Comparison of ENCODE assay signal across 10 mouse cellular contexts in the genomic region with DNA sequence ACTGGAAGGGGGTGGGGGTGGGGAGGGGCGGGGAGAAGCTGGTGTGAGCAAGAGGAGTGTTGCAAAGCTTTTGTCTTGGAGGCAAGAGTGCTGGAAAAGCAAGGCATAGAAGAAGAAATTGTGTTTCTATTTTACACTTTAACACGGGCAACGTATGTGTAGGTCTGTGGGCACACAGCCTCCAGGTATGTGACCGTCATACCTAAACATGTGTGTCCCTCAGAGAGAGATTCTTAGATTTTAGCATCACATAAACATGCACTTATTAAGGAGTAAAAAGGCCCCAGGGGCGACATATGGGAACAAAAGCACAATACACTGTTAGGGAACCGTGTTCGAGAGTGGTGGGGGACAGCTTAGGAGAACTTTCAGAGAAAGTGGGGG.
DNase-seq lines count a peak whose midpoint lies in the region; ATAC-seq lines count a peak whose summit lies in the region.
"Had no signal": no experiment of that assay in that cellular context is flagged by ENCODE, and none has a peak within 500 bp of the region (broad histone marks: within the 10 kb centered on the region; RNA-seq: fewer than 3 reads in every experiment).

No protein-coding gene starts in this region.

- H3K36me3 ChIP-seq in heart, embryonic 12.5 days = no peaks in the 10 kb centered on the region
- H3K36me3 ChIP-seq in lung, embryonic 16.5 days (ENCODE audit: control insufficient read depth, insufficient read depth, low read length) = no peaks in the 10 kb centered on the region
- H3K36me3 ChIP-seq in limb, embryonic 12.5 days = no peaks in the 10 kb centered on the region
- H3K36me3 ChIP-seq in stomach, embryonic 15.5 days = no peaks in the 10 kb centered on the region

- 66% methylated on average over 7 of the region's 7 CpGs for WGBS in heart, embryonic 12.5 days
- 50% methylated on average over 7 of the region's 7 CpGs for WGBS in lung, embryonic 16.5 days
- 38% methylated on average over 7 of the region's 7 CpGs for WGBS in limb, embryonic 12.5 days
- WGBS in stomach, embryonic 15.5 days = 54% methylated on average over 7 of the region's 7 CpGs

- intact Hi-C loops in heart, postnatal 14 days (cut with DNase I) = loop anchor here (5.0 to 10.0 kb wide), 2 partner anchors 253 to 489 kb away; partner anchors contain the start of gene Igfbp5
- intact Hi-C loops in left cerebral cortex, postnatal 4 days (cut with DNase I) = no loop called here

- H3K9ac ChIP-seq in heart, embryonic 12.5 days = no peak overlapping the region
- 0 out of 2 replicates have a peak overlapping the region, but pooled peaks have one; percentile 0 for H3K9ac ChIP-seq in lung, embryonic 16.5 days (ENCODE audit: low read length)
- no peak overlapping the region for H3K9ac ChIP-seq in limb, embryonic 12.5 days (replicated peaks)
- H3K9ac ChIP-seq in stomach, embryonic 15.5 days = no peak overlapping the region

- H3K4me1 ChIP-seq in heart, embryonic 12.5 days (replicated peaks) = peaks cover 76% of the 10 kb centered on the region
- peaks cover 39% of the 10 kb centered on the region for H3K4me1 ChIP-seq in lung, embryonic 16.5 days (replicated peaks; ENCODE audit: control insufficient read depth, insufficient read depth, low read length)
- H3K4me1 ChIP-seq in limb, embryonic 12.5 days (replicated peaks) = peaks cover 41% of the 10 kb centered on the region
- peaks cover 36% of the 10 kb centered on the region for H3K4me1 ChIP-seq in stomach, embryonic 15.5 days

- ATAC-seq in heart, embryonic 12.5 days (ENCODE audit: insufficient number of reproducible peaks, low FRiP score) = no peak
- ATAC-seq in lung, embryonic 16.5 days (ENCODE audit: low read depth) = no peak
- ATAC-seq in limb, embryonic 12.5 days (ENCODE audit: insufficient number of reproducible peaks, insufficient read depth, low FRiP score, low TSS enrichment, low read depth) = no peak
- ATAC-seq in stomach, embryonic 15.5 days (ENCODE audit: insufficient read depth, low FRiP score, low read depth) = no peak

- DNase-seq in heart, postnatal 14 days = no peak
- DNase-seq in lung, postnatal 4 days = no peak
- DNase-seq in thymus, adult 18-20 months = no peak
- DNase-seq in left cerebral cortex, postnatal 4 days = no peak
- DNase-seq: thymus, adult 2 months had no signal

- no peaks in the 10 kb centered on the region for H3K27me3 ChIP-seq in heart, embryonic 12.5 days (replicated peaks)
- no peaks in the 10 kb centered on the region for H3K27me3 ChIP-seq in lung, embryonic 16.5 days (ENCODE audit: control insufficient read depth, insufficient read depth, low read depth, low read length)
- H3K27me3 ChIP-seq in limb, embryonic 12.5 days = no peaks in the 10 kb centered on the region
- no peaks in the 10 kb centered on the region for H3K27me3 ChIP-seq in stomach, embryonic 15.5 days (replicated peaks)

- no peaks in the 10 kb centered on the region for H3K9me3 ChIP-seq in heart, embryonic 12.5 days (replicated peaks)
- no peaks in the 10 kb centered on the region for H3K9me3 ChIP-seq in lung, embryonic 16.5 days (ENCODE audit: control insufficient read depth, low read length)
- H3K9me3 ChIP-seq in limb, embryonic 12.5 days = no peaks in the 10 kb centered on the region
- H3K9me3 ChIP-seq in stomach, embryonic 15.5 days = no peaks in the 10 kb centered on the region

- 0 out of 2 replicates have a peak overlapping the region, but pooled peaks have one; percentile 42 for H3K4me2 ChIP-seq in heart, embryonic 12.5 days
- H3K4me2 ChIP-seq in lung, embryonic 16.5 days (ENCODE audit: low read depth, low read length) = no peak overlapping the region
- H3K4me2 ChIP-seq in limb, embryonic 12.5 days = peak overlapping the region; percentile 35; the same call in 1 of the 2 replicates
- no peak overlapping the region for H3K4me2 ChIP-seq in stomach, embryonic 15.5 days

- no peak overlapping the region for H3K4me3 ChIP-seq in heart, embryonic 12.5 days
- H3K4me3 ChIP-seq in lung, embryonic 16.5 days (ENCODE audit: low read length) = no peak overlapping the region
- no peak overlapping the region for H3K4me3 ChIP-seq in limb, embryonic 12.5 days (replicated peaks)
- H3K4me3 ChIP-seq in stomach, embryonic 15.5 days (replicated peaks) = no peak overlapping the region

- peak overlapping the region; percentile 93 for H3K27ac ChIP-seq in heart, embryonic 12.5 days (ENCODE audit: poor library complexity, severe bottlenecking)
- peak overlapping the region; percentile 89 for H3K27ac ChIP-seq in lung, embryonic 16.5 days (ENCODE audit: low read length)
- H3K27ac ChIP-seq in limb, embryonic 12.5 days = peak overlapping the region; percentile 91
- H3K27ac ChIP-seq in stomach, embryonic 15.5 days = peak overlapping the region; percentile 91
- H3K27ac ChIP-seq: macrophage had no signal

Comparison
In these comparisons a context has a peak if more than half of its experiments do, and no peak if none do; other contexts are left out.
1. H3K4me2 ChIP-seq: peak in heart, embryonic 12.5 days (single experiment) and limb, embryonic 12.5 days (single experiment); none in lung, embryonic 16.5 days (single experiment) and stomach, embryonic 15.5 days (single experiment).
2. Peak in every context shown above with its lines, with median percentiles within 50 percentile points of each other: H3K27ac ChIP-seq.